Mouse (Mus musculus) megakaryocyte progenitor cell, adult 5-6 weeks (primary cell): ENCODE results near the gene Cldn4. TPM values are rescaled to one million over a fixed set of nuclear protein-coding genes. Genes with fewer than 3 reads are reported as not detected.

Experiments used
- ATAC-seq: replicated peaks from 2 replicates; pipeline ENCODE4 v1.8.0; 2016; ENCODE audit warnings: mild to moderate bottlenecking, moderate TSS enrichment, inconsistent platforms; ENCODE audit not compliant: poor library complexity
- total RNA-seq, 2 experiments: library from RNA; stranded (forward) in 1 of 2; stranded (reverse) in 1 of 2; fragments of 157-497, 149-512 nt in 1 of 2; fragments of 200-1000 nt in 1 of 2; gene quantifications; 2 replicates each; pipeline versions ENCODE4 v1.2.3 to v1.2.4; 2015 to 2017

The Cldn4 gene
- total RNA-seq (2015) (not detected in 2 replicates), total RNA-seq (2017) (not detected in 2 replicates)

- no peak for ATAC-seq
Measured at GRCm38 (mm10) chr5:134946857-134947255, at the start of gene Cldn4. Gene Cldn4, minus strand, starts transcription at chr5:134946934.

DNA sequence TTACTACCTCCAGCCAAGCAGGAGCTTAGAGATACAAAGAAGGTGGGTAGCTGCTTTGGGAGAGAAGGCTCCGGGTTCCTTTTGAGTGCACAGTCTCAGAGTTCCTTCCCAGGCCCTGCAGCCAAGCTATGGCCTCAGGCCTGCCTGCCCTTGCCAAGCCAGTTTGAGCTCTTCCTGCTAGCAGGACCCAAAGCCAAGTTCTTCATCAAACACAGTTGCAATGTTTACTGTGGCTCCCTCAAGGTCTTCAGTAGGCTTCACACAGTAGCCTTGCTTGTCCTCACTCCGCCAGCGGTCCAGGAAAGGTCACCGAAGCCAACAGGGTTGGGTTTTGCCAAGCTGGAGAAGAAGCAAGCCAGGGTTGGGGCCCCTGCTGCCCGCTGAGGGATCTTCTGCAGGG is 45.8 kb upstream of the Cldn4 start:
- no peak for ATAC-seq

DNA sequence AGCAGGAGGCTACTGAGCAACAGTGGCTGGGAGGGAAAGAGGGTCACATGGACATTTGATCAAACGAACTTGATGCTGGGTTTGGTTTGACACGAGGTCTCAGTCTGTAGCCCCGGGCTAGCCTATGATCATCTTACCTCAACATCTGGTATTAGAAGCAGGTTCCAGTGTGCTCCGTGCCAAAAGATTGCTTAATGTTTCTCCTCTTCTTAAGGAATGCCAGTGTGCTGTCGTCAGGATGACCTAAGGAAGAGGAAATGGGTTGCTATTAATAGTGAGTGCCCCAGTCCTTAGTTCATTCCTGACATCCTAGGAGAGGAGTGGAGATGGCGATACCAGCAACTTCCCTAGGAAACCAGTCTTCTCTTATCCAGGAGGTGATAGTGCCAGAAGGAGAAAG is 43.0 kb upstream of the Cldn4 start:
- no peak for ATAC-seq

GRCm38 (mm10) chr5:134989166-134989565 is 42.4 kb upstream of the Cldn4 start:
- no peak for ATAC-seq

DNA sequence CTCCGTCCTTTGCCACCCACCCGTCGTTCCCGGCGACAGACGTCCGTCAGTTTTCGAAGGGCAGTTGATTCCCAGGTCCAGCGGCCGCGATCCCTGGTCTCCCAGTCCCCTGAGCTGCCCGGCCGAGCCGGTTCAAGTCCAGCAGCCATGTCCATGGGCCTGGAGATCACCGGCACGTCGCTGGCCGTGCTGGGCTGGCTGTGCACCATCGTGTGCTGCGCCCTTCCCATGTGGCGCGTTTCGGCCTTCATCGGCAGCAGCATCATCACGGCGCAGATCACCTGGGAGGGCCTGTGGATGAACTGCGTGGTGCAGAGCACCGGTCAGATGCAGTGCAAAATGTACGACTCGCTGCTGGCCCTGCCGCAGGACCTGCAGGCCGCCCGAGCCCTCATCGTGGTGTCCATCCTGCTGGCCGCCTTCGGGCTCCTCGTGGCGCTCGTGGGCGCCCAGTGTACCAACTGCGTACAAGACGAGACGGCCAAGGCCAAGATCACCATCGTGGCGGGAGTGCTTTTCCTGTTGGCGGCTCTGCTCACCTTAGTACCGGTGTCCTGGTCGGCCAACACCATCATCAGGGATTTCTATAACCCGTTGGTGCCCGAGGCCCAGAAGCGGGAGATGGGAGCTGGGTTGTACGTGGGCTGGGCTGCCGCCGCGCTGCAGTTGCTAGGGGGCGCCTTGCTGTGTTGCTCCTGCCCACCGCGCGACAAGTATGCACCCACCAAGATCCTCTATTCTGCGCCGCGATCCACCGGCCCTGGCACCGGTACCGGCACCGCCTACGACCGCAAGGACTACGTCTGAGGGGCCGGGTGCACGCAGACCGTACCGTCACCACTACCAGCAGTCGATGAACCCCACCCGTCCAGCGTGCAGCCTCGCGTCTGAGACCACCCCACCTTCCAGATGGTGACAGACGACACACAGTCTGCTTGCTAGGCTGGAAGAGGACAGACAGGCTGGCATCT is 39.8 kb upstream of the Cldn4 start:
- ATAC-seq, result peak; percentile 50

DNA sequence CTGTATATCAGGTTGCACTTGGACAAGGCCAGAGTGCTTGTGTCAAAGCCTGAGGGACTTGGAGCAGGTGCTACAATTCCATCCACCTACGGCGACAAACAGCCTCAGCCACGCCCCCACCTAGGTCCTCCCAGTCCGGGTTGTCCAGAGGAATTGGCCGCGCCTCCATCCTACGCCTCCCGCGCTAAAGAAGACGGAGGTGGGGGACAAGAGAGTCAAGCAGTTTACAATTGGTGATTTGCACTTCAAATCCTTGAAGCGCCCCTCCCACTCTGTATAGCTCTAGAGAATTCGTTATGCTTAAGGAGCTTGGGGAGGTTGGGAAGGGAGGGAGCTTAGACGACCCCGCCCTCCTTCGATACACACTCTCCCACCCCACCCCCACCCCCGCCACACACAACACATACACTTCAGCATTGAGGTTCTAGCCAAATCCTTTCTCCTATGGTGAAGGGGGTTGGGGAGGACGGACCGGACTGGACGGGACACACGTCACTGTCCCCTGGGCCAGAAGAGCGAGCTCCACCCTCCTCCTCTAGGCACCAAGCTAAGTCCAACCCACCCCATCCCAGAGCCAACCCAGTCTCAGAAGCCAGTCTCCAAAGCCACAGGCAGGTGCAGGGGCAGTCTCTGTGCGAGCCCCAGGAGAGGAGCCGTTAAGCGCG is 39.0 kb upstream of the Cldn4 start, which contains the start of gene Cldn3:
TSS of gene Cldn3 (plus strand) at position 582 of the 665 bp plus-strand sequence.
- ATAC-seq, result peak; percentile 21; the same call in 1 of the 2 replicates

- no peak for ATAC-seq
Measured at GRCm38 (mm10) chr5:134983771-134984170, 37.0 kb upstream of the Cldn4 start.

DNA sequence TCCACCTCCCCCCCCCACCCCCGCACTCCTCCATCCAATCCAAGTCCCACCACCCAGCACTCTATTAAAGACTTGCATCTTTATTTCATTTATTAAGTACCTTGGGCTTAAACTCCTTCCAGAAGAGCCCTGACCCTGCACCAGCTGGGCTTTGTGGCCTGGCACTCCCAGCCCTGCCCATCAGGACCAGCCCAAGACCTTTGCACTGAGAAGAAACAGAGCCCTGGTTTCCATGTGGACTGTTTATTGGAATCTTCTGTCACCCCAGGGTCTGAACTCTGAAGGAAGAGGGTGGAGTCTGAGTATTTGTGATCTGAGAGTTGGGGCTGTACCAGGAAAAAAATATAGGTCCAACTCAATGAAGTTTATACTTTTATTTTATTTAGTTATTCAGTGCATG is 36.4 kb upstream of the Cldn4 start:
- no peak for ATAC-seq

DNA sequence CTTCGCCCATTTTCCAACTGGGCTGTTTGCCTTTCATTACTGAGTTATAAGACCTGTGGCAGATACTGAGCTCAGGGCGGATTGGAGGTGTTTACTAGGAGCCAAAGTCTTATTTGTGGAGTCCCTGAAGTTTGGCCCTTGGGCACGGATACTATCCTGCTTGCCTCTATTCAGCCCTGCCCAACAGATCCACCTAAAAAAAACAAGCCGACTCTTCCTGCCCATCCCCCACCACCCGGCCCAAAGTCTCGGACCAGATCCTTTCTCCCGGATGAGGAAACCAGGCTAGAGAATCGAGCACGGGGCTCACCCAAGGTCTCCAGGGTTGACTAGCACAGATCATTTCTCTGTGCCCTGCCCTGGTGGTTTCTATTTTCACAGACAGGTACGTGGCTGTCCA is 34.4 kb upstream of the Cldn4 start:
- ATAC-seq, result no peak

DNA sequence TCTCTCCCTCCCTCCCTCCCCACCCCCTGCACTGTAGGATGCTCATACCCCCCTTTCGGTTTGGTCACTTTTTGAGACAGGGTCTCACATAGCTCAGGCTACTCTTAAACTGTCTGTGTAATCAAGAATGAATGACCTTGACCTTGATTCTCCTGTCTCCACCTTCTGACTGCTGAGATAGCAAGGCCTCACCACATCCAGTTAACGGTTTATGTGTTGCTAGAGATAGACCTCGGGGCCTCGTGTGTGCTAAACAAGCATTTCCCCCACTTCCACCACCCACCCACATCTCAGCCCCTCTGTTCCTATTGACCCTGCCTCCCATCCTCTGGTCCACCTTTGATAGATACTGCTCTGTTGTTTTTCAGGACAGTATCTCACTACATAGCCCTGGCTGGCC is 31.1 kb upstream of the Cldn4 start:
- ATAC-seq, result no peak

GRCm38 (mm10) chr5:134976577-134977250 is 30.0 kb upstream of the Cldn4 start:
- ATAC-seq, result peak; percentile 54

GRCm38 (mm10) chr5:134976164-134976563 is 29.4 kb upstream of the Cldn4 start:
- peak; percentile 49 for ATAC-seq

DNA sequence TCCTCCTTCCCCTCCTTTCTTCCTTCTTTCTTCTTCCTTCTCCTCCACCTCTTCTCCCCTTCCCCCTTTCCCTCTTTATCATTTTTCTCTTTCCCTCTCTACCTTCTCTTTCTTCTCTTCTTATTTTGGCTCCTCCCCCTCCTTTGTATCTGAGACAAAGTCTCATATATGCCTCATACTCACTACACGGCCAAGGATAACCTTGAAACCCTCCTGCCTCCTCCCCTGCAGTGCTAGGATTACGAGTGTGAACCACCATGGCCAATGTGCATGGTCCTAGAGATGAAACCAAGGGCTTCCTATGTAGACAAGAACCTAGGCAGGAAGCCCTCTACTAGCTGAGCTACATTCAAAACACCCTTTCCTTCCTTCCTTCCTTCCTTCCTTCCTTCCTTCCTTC is 28.2 kb upstream of the Cldn4 start:
- no peak for ATAC-seq

GRCm38 (mm10) chr5:134974294-134974693 is 27.6 kb upstream of the Cldn4 start:
- ATAC-seq, result peak; percentile 68

DNA sequence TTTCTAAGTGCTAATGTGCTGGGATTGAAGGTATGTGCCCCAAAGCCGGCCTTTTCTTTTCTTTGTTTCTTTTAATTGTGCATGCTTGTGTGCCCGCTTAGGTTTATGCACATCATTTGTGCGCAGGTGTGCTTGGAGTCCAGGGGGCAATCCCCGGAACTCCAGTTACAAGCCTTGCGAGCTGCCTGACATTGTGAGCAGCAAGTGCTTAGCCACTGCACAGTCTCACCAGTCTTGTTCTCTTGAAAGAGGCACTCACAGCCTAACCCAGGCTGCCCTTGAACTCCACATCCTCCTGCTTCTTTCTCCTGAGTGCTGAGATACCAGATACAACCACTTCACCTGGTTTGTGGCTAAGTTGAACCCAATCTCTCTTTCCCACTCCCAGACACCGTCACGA is 26.8 kb upstream of the Cldn4 start:
- no peak for ATAC-seq

- no peak for ATAC-seq
Measured at GRCm38 (mm10) chr5:134973081-134973480, 26.3 kb upstream of the Cldn4 start.

DNA sequence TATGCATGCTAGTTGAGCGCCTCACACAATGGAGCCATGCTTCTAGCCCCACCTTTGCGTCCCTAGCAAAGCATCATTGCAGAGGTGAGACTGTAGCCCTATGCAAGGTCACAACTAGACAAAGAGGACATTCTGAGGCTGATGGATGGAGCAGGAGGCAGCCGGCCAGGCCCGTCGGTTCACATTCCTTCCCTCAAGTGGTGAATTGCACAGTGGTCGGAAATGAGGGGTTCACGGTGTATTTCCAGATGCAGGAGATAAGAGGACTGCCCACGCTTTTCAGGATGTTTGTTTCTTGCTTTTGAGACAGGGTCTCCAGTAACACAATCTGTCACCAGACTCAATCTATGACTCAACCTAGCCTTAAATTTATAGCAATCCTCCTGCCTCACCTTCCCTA is 23.9 kb upstream of the Cldn4 start:
- ATAC-seq, result no peak

DNA sequence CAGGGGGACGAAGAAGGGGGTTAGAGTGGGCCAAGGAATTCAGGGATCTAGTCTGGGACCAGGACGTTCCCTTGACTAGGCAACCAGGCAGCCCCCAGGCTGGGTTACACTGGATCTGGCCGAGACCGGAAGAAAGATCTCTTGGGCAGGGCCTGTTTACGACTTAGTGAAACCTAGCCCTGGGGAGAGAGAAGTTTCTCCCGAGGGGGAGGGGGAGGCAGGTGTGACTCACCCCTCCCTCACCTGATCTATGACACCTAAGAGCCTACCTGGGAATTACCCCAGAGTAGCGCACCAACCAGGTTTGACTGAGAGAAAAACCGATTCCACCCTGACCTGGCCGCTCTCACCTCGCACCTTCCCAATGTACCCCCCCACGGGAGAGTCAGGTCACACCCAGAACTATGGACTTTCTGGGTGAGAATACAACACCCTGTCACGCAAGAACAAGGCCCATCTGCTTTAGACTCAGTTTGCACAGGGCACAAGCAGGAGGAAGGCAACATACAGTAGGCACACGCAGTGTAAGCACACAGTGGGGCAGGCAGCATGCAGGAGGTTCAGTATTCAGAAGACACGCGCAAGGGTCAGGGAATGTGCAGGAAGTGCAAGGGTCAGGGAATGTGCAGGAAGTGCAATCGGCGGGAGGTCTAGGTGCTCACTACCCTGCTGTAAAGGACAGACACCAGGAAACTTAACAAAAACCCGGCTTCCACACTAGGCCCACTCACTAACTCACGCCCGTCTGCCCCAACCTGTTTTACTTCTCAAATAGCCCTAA is 20.6 kb upstream of the Cldn4 start:
- ATAC-seq, result no peak

DNA sequence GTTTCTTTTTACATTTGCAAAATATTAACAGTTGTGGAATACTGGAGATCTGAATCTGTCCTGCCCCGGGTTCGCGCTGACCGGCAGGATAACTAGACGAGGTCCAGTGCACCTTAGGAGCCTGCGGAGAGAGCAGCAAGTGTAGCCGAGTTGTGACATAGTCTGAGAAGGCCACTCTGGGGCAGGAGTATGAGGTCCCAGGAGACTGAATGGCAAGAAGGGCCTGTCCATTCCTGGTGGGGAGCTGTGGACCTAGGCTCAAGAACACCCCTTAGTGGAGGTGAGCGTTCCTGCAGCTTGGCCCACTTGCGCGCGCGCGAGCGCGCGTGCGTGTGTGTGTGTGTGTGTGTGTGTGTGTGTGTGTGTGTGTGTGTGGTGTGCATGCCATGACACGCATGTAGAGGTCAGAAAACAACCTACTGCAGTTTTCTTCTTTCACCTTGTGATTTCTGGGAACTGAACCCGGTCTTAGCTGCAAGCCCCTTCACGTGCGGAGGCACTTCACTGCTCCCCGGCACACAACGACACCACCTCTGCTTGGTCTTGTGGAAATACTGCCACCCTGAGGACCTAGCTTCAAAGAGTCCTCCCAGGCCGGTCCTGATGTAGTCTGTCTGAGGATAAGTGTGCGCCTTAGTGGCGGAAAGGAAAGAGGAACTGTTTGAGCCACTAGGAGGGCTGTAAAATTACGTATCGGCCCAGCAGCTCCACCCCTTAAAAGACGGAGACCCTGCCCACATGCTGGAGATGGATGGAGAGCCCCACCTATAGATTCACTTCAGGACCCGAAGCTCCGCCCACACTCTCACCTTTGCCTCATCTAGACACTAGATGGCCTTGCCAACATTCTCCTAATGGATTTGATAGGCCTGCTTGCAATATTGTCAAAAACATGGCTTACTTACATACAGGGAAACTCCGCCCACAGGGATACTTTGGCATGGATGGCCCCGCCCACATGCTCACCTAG is 19.4 kb upstream of the Cldn4 start:
- peak; percentile 88 for ATAC-seq
